Mouse (Mus musculus) midbrain, embryonic 12.5 days (tissue): Measurements from ENCODE around the gene Purb. TPM values are rescaled to one million over a fixed set of nuclear protein-coding genes. Genes with fewer than 3 reads are reported as not detected.

Experiments used
- ATAC-seq: fragments of 200-750 bp; cut with Nextera tagmentation; 2 replicates; pipeline ENCODE4 v1.8.0; 2017; ENCODE audit warnings: low read depth, moderate TSS enrichment, moderate library complexity; ENCODE audit not compliant: low FRiP score
- H3K27ac ChIP-seq: fragments of 300-500 bp; sonication (generic); replicated peaks from 2 replicates; pipeline ENCODE4 v1.5.1; 2016; ENCODE audit warnings: mild to moderate bottlenecking
- H3K27me3 ChIP-seq: fragments of 300-500 bp; sonication (generic); 2 replicates; pipeline ENCODE4 v1.6.1; 2016; ENCODE audit warnings: mild to moderate bottlenecking
- H3K36me3 ChIP-seq: fragments of 300-500 bp; sonication (generic); 2 replicates; pipeline ENCODE4 v1.6.1; 2016
- H3K4me1 ChIP-seq: fragments of 300-500 bp; sonication (generic); 2 replicates; pipeline ENCODE4 v1.6.1; 2016
- H3K4me2 ChIP-seq: fragments of 300-500 bp; sonication (generic); replicated peaks from 2 replicates; pipeline ENCODE4 v1.6.1; 2016; ENCODE audit warnings: mild to moderate bottlenecking, moderate library complexity
- H3K4me3 ChIP-seq: fragments of 300-500 bp; sonication (generic); 2 replicates; pipeline ENCODE4 v1.5.1; 2016; ENCODE audit warnings: mild to moderate bottlenecking
- H3K9ac ChIP-seq: fragments of 300-500 bp; sonication (generic); replicated peaks from 2 replicates; pipeline ENCODE4 v1.6.1; 2016; ENCODE audit warnings: mild to moderate bottlenecking, moderate library complexity
- H3K9me3 ChIP-seq: fragments of 300-500 bp; sonication (generic); 2 replicates; pipeline ENCODE4 v1.6.1; 2016; ENCODE audit warnings: mild to moderate bottlenecking
- WGBS: fragments of 180-500 bp; shearing (Covaris S2); methylation state at CpG from one replicate; pipeline ENCODE4 v1.1.7; 2016; 5-methylcytosine and 5-hydroxymethylcytosine counted together
- polyA plus RNA-seq: library from polyadenylated mRNA; unstranded; fragments of >200 nt; fragmentation: Nextera tagmentation; extraction: Ambion mirVana; gene quantifications from 2 replicates; pipeline ENCODE4 v1.2.1, GENCODE M21; 2016

Gene Purb
- 16.8 and 17.0 TPM in 2 replicates for polyA plus RNA-seq

DNA sequence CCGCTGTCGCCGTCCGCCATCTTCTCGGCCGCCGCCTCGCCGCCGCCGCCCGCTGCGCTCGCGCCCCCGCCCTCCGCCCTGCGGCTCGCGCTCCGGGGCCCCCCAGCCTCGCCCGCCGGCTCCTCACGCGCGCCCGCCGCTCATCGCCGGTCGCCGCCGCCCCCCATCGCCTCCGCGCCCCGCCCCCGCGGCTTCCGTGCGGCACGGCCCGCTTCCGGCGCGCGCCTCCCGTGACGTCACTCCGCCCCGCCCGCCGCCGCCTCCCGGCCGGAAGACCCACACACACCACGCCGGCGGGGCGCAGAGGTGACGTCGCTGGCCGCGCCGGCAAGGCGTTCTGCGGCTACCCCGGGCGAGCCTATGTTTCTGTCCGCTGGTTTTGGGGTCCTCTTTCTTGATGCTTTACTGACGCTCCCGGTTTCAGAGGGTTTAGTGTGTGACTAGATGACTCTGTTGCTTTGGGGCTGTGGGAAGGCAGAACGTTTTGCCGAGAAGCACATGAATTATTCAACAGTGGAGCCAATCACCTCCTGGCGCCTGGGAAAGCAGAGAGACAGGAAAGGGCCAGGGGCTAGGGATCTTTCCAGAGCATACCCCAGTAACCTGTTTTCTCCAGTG, at the start of gene Purb:
Gene Purb, minus strand, starts transcription at position 51 of the 618 bp plus-strand sequence.
- H3K4me2 ChIP-seq: peak within 1 kb of the TSS; percentile 91
- H3K36me3 ChIP-seq: no peaks in the 10 kb centered on the region
- WGBS: under 1% methylated on average over 44 of the region's 76 CpGs
- peak; percentile 96 for ATAC-seq
- peak within 1 kb of the TSS; percentile 98 for H3K27ac ChIP-seq
- no peaks in the 10 kb centered on the region for H3K27me3 ChIP-seq
- H3K4me1 ChIP-seq: peaks cover 32% of the 10 kb centered on the region
- H3K9ac ChIP-seq: peak within 1 kb of the TSS; percentile 96
- H3K9me3 ChIP-seq: no peaks in the 10 kb centered on the region
- H3K4me3 ChIP-seq: peak within 1 kb of the TSS; percentile 98

DNA sequence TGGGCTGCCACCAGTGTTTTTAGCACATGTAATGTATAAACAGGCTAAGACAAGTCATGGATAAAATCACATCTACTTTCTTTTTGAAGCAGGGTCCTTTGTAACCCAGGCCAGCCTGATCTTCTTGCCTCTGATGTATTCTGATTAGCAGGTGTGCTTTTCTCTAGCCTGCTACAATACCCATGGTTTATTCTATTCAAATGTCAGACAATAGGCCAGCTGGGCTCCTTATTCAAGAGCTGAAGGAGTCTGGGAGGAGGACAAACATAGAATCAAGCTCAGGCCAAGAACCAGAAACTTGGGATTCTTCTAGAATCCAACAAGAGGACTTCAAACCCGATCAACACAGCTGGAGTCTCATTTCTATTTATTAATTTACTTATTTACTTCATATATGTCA, 49.5 kb upstream of the Purb start:
- no peak overlapping the region for H3K4me2 ChIP-seq
- ATAC-seq: no peak
- 59% methylated on average over 1 of the region's 1 CpGs for WGBS
- H3K4me1 ChIP-seq: peaks cover 22% of the 10 kb centered on the region
- no peak overlapping the region for H3K4me3 ChIP-seq
- 0 out of 2 replicates have a peak overlapping the region, but pooled peaks have one; percentile 17 for H3K27ac ChIP-seq
- H3K27me3 ChIP-seq: no peaks in the 10 kb centered on the region
- no peak overlapping the region for H3K9ac ChIP-seq
- H3K36me3 ChIP-seq: peaks cover 31% of the 10 kb centered on the region
- H3K9me3 ChIP-seq: no peaks in the 10 kb centered on the region

DNA sequence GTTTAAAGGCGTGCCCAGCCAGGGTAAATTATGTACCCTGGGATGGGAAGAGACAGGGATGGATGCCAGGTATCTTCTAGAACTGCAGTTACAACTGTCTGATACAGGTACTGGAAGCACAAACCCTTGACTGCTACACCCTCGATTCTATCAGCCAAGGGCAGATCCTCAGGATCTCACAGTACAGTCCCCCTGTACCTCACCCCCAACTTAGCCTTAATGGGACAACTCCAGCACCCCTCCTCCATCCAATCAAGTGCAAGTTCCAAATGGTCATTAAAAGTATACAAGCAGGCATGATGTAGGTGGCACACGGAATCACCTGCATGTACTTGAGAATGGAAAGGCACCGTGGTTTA, 49.1 kb upstream of the Purb start:
- Histone ChIP-seq H3K4me1 (peaks cover 22% of the 10 kb centered on the region), H3K4me3 (no peak overlapping the region), H3K36me3 (peaks cover 31% of the 10 kb centered on the region), H3K27ac (0 out of 2 replicates have a peak overlapping the region, but pooled peaks have one; percentile 17), H3K4me2 (no peak overlapping the region), H3K9me3 (no peaks in the 10 kb centered on the region), H3K27me3 (no peaks in the 10 kb centered on the region), H3K9ac (no peak overlapping the region)
- 89% methylated on average over 4 of the region's 4 CpGs for WGBS
- no peak for ATAC-seq

DNA sequence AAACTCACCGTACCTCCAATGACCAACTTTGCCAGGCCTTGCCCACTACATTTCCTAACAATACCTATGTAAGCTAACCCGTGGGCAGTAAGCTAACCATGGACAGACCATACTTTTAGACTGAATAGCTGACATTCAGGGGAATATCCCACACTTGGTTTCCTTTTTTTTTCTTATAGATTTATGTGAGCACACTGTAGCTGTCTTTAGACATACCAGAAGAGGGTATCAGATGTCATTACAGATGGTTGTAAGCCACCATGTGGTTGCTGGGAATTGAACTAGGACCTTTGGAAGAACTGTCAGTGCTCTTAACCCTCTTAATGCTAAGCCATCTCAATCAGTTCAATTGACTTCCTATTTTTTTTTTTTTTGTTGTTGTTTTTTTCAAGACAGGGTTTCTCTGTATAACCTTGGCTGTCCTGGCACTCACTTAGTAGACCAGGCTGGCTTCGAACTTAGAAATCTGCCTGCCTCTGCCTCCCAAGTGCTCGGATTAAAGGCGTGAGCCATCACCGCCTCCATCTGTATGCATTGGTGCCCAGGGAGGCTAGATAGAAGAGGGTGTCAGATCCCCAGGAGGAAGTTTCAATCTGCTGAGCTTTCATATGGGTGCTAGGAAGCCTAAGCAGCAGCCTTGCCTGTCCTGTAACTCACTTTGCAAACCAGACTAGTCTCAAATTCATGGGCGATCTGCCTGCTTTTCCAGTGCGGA, 48.6 kb upstream of the Purb start:
- H3K27me3 ChIP-seq: no peaks in the 10 kb centered on the region
- no peak for ATAC-seq
- H3K9ac ChIP-seq: no peak overlapping the region
- H3K27ac ChIP-seq: 0 out of 2 replicates have a peak overlapping the region, but pooled peaks have one; percentile 17
- no peak overlapping the region for H3K4me2 ChIP-seq
- peaks cover 22% of the 10 kb centered on the region for H3K4me1 ChIP-seq
- H3K36me3 ChIP-seq: peaks cover 31% of the 10 kb centered on the region
- no peak overlapping the region for H3K4me3 ChIP-seq
- WGBS: 93% methylated on average over 8 of the region's 8 CpGs
- H3K9me3 ChIP-seq: no peaks in the 10 kb centered on the region

DNA sequence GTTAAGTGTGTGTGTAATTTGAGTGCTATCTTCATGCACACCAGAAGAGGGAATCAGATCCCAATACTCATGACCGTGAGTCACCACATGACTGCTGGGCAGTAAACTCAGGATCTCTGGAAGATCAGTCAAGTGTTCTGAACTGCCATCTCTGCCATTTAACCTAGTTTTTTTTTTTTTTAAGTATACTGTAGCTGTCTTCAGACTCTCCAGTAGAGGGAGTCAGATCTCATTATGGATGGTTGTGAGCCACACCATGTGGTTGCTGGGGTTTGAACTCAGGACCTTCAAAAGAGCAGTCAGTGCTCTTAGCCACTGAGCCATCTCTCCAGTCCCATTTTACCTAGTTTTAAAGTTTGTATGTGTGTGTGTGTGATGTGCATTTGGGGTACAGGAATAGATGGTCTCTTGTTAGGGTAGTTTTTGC, 48.0 kb upstream of the Purb start:
- 47% methylated on average over 1 of the region's 1 CpGs for WGBS
- Histone ChIP-seq H3K4me3 (no peak overlapping the region), H3K27me3 (no peaks in the 10 kb centered on the region), H3K4me1 (peaks cover 22% of the 10 kb centered on the region), H3K27ac (no peak overlapping the region), H3K4me2 (no peak overlapping the region), H3K36me3 (peaks cover 31% of the 10 kb centered on the region), H3K9ac (no peak overlapping the region), H3K9me3 (no peaks in the 10 kb centered on the region)
- no peak for ATAC-seq

DNA sequence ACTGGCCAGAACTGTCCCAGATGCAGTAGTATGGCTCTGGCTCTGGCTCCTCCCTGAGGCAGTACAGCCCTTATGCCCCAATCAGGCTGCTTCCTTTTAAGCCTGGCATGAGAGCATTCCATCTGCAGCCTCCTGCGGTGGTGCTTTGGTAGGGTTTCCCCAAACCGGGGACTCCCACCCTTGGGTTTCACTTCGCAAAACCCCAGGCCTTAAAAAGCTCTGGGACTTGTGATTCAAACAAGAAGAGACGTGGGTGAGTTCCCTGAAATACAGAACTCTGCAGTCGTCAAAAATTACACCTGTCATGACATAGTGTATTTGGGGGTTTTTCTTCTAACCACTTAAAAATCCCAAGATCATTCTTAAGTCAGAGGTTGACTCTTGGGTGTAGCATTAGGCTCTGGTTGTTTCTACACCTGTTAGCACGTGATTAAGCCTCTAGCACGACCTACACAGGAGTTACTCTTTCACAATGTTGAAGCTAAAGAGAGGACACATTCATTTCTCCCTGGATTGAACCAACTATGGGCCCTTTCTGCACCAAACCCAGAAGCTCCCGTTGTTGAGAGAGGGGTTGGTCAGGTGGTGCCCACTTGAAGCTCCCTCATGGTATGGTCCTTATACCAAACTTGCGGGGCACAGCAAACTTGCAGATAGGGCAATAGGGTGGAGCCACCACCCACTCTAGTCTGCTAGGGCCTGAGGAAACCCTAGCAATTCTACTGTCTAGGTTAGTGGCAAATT, 47.2 kb upstream of the Purb start:
- 74% methylated on average over 9 of the region's 9 CpGs for whole genome bisulfite sequencing
- ATAC-seq: no peak
- H3K36me3 ChIP-seq: peaks cover 31% of the 10 kb centered on the region
- H3K4me2 ChIP-seq: no peak overlapping the region
- H3K27me3 ChIP-seq: no peaks in the 10 kb centered on the region
- no peaks in the 10 kb centered on the region for H3K9me3 ChIP-seq
- peaks cover 18% of the 10 kb centered on the region for H3K4me1 ChIP-seq
- no peak overlapping the region for H3K27ac ChIP-seq
- no peak overlapping the region for H3K9ac ChIP-seq
- H3K4me3 ChIP-seq: no peak overlapping the region

DNA sequence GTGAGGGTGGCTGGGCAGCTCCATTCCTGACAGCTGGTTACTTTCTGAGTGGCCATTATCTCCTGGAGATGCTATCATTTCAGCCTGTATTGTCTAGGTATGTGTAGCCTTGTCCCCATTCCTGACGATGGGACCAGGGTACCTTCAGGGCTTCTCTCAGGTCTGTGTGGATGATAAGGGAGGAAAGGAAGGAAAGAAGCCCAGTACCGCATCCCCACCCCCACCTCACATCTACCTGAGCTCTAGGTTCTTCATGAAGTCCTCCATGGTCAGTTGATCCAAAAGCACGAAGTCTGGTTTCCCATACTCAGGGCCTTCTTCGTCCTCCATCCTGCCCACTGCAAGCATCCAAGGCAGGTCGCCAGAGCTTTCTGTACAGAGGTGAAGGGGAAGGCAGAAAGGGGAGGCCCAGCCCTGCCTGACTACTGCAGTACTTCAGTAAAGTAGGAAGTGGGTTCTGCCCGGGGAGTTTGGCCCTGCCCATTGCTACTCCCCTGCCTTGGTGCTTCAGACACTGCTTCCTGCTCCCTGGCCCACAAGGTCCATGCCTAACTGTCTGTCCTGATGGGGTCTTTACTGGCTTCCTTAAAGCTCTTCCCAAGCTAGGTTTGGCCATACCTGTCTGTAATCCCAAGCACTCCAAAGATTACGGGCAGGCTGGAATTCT, 44.9 kb upstream of the Purb start, which contains the start of gene Myo1g:
Gene Myo1g, minus strand, starts transcription at position 459 of the 667 bp plus-strand sequence.
- Histone ChIP-seq H3K9me3 (no peaks in the 10 kb centered on the region), H3K27ac (no peak within 1 kb of the TSS), H3K4me2 (no peak within 1 kb of the TSS), H3K4me3 (no peak within 1 kb of the TSS), H3K9ac (no peak within 1 kb of the TSS), H3K36me3 (peaks cover 21% of the 10 kb centered on the region), H3K4me1 (peaks cover 5% of the 10 kb centered on the region; the same call in 1 of the 2 replicates), H3K27me3 (no peaks in the 10 kb centered on the region)
- no peak for ATAC-seq
- WGBS: 86% methylated on average over 7 of the region's 7 CpGs

DNA sequence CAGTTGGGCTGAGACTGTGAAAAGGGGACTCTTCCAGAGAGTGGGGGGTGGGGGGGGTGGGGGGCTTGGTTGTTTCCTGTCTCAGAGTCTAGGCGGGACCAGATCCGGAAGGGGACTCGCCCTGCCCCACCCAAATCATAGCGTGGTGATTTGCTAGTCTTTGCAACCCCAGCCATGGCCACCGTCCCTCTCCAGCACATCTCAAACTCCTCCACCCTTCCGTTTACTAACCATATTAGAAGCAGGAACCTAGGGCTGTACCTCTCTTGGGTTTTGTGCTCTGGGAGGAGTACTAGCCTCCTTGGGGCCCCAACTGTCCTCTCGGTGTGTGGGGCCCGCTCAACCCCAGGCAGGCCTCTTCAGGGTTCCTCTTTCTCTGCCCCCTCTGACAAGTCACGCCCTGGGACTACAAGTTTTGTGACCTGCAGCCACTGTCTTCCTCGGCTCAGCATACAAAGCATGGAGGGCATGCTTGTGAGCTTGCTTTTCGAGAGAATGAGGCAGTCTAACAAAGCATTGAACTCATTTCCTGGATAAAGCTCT, 43.8 kb upstream of the Purb start:
- Histone ChIP-seq H3K27ac (no peak overlapping the region), H3K4me1 (no peaks in the 10 kb centered on the region), H3K4me3 (no peak overlapping the region), H3K9ac (no peak overlapping the region), H3K36me3 (peaks cover 10% of the 10 kb centered on the region), H3K27me3 (no peaks in the 10 kb centered on the region), H3K4me2 (no peak overlapping the region), H3K9me3 (no peaks in the 10 kb centered on the region)
- no peak for ATAC-seq
- WGBS: 81% methylated on average over 11 of the region's 11 CpGs

DNA sequence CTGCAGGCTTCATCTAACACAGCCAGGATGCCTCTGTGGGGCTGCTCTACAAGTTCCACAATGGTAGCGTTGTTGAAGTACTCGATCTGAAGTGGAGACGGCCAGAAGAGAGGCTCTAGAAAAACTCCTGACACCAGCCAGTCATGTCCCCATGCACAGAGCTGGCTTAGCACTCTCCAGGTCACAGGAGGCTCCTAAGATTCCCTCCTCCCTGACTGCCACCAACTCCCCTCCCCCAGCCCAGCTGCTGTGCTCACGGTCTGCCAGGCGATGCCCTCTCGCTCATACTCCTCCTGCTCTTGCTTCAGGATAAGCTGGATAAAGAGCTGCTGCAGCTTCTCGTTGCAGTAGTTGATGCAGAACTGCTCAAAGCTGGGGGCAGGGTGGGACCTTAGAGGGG, 39.1 kb upstream of the Purb start:
- Histone ChIP-seq H3K4me2 (no peak overlapping the region), H3K9me3 (no peaks in the 10 kb centered on the region), H3K9ac (no peak overlapping the region; the same call in 1 of the 2 replicates), H3K27me3 (no peaks in the 10 kb centered on the region), H3K4me1 (no peaks in the 10 kb centered on the region), H3K4me3 (no peak overlapping the region), H3K36me3 (no peaks in the 10 kb centered on the region), H3K27ac (no peak overlapping the region)
- WGBS: 35% methylated on average over 7 of the region's 7 CpGs
- ATAC-seq: no peak

DNA sequence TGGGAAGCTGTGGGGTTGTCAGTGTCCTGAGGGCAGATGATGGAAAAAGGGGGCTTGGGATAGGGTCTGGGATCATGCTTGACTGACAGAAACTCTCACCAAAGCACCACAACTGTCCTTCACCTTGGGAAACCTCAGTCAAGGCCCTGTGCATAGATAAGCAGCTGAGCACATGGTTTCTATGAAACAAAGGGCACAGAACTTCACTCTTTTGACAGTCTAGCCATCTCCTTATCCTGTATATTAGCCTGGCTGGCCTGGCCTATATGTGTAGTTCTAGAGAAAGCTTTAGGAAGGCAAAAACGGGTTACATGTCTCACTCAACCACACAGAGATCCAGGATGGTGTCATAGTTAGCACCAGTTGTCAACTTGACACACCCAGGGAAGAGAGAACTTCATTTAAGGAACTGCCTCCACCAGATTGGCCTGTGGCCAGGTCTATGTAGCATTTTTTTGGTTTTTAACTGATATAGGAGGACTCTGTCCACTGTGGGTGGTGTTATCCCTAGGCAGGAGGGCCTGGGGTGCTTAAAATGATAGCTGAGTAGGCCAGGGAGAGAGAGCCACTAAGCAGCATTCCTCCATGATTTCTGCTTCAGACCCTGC, 32.7 kb upstream of the Purb start:
- Histone ChIP-seq H3K4me3 (no peak overlapping the region), H3K4me1 (no peaks in the 10 kb centered on the region), H3K9me3 (no peaks in the 10 kb centered on the region), H3K27me3 (no peaks in the 10 kb centered on the region), H3K9ac (no peak overlapping the region), H3K27ac (no peak overlapping the region), H3K36me3 (no peaks in the 10 kb centered on the region), H3K4me2 (no peak overlapping the region)
- WGBS: 57% methylated on average over 1 of the region's 1 CpGs
- ATAC-seq: no peak

DNA sequence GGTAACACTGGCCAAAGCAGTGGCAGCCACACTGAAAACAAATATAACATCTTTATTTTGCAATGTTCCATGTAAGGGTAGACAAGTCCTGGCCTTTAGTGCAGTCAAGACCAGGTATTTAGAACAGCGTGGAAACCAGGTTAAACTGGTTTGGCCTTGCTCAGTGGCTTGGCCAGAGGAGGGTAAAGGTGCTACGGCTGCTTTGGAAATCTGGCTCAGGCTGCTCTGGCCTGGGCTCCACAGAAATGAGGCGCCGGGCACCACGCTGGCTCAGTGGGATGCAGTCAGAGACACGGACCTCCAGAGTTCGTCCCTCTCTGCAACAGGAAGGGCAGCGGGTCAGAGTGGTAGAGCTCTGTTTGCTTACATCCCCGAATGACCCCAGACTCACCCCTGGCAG, 30.8 kb upstream of the Purb start:
- ATAC-seq: no peak
- no peaks in the 10 kb centered on the region for H3K9me3 ChIP-seq
- H3K36me3 ChIP-seq: no peaks in the 10 kb centered on the region
- 90% methylated on average over 9 of the region's 9 CpGs for WGBS
- no peak overlapping the region for H3K4me2 ChIP-seq
- H3K4me1 ChIP-seq: no peaks in the 10 kb centered on the region
- no peak overlapping the region for H3K4me3 ChIP-seq
- no peak overlapping the region for H3K9ac ChIP-seq
- H3K27ac ChIP-seq: no peak overlapping the region
- H3K27me3 ChIP-seq: no peaks in the 10 kb centered on the region
